Mouse (Mus musculus): ENCODE results near the gene Lama2. TPM values are rescaled to one million over a fixed set of nuclear protein-coding genes. Genes with fewer than 3 reads are reported as not detected.

The Lama2 gene
- polyA plus RNA-seq (2014; fragmentation: Illumina TruSeq; extraction: RNeasy Lipid Tissue Mini Kit (QIAGEN cat#74804)) = 53.4 TPM

DNA sequence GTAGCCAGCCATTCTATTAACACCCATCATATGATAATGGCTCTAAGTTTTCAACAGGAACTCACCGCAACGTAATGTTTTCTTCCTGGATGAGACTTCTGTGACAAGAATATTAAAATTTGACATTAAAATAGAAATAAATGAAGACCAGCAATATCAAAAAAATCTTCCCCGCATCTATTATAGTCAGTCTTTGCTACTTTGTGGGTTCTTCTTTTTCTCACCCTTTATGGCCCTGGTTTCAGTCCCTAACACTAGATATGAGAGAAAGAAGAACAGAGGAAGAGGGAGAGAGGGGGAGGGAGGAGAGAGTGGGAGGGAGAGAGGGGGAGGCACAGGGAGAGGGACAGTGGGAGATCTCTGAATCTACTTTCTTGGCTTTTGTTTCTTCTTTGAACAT, at the start of gene Lama2:
Lama2 (minus strand) TSS at position 101 of the 400 bp plus-strand sequence.

All from ovary, adult 10 weeks (tissue).